Mouse (Mus musculus) midbrain, embryonic 11.5 days (tissue): ENCODE data around the gene Ddx47. TPM values are rescaled to one million over a fixed set of nuclear protein-coding genes. Genes with fewer than 3 reads are reported as not detected.
A peak's percentile ranks its signal among the peaks of the same experiment; 100 is the strongest.

ENCODE experiments used
- ATAC-seq: fragments of 200-750 bp; cut with Nextera tagmentation; 2 replicates; pipeline ENCODE4 v1.8.0; 2017; ENCODE audit warnings: moderate TSS enrichment, moderate library complexity; ENCODE audit not compliant: low FRiP score
- DNase-seq: peaks from one replicate; pipeline ENCODE4 v3.0.0; 2015; ENCODE audit warnings: low spot score; ENCODE audit errors: missing footprints
- H3K27ac ChIP-seq: fragments of 300-500 bp; sonication (generic); 2 replicates; pipeline ENCODE4 v1.5.1; 2014; ENCODE audit warnings: low read depth, low read length
- H3K27me3 ChIP-seq: fragments of 300-500 bp; sonication (generic); 2 replicates; pipeline ENCODE4 v1.6.1; 2014; ENCODE audit warnings: mild to moderate bottlenecking, low read length, moderate library complexity, mixed read lengths; ENCODE audit not compliant: control insufficient read depth, insufficient read depth
- H3K36me3 ChIP-seq: fragments of 300-500 bp; sonication (generic); 2 replicates; pipeline ENCODE4 v1.6.1; 2014; ENCODE audit warnings: mild to moderate bottlenecking, low read length, moderate library complexity, mixed read lengths; ENCODE audit not compliant: control insufficient read depth, insufficient read depth
- H3K4me1 ChIP-seq: fragments of 300-500 bp; sonication (generic); 2 replicates; pipeline ENCODE4 v1.6.1; 2014; ENCODE audit warnings: low read length; ENCODE audit not compliant: control insufficient read depth, insufficient read depth
- H3K4me2 ChIP-seq: fragments of 300-500 bp; sonication (generic); 2 replicates; pipeline ENCODE4 v1.6.1; 2014; ENCODE audit warnings: mild to moderate bottlenecking, moderate library complexity
- H3K4me3 ChIP-seq: fragments of 300-500 bp; sonication (generic); 2 replicates; pipeline ENCODE4 v1.5.1; 2014; ENCODE audit warnings: low read depth, low read length
- H3K9ac ChIP-seq: fragments of 300-500 bp; sonication (generic); 2 replicates; pipeline ENCODE4 v1.6.1; 2014; ENCODE audit warnings: low read length
- H3K9me3 ChIP-seq: fragments of 300-500 bp; sonication (generic); 2 replicates; pipeline ENCODE4 v1.6.1; 2016; ENCODE audit warnings: low read length; ENCODE audit not compliant: control insufficient read depth
- WGBS: fragments of 180-500 bp; shearing (Covaris S2); extraction: QIAGEN DNeasy Blood & Tissue Kit; methylation state at CpG from one replicate; pipeline ENCODE4 v1.1.7; 2014; 5-methylcytosine and 5-hydroxymethylcytosine counted together
- polyA plus RNA-seq: library from polyadenylated mRNA; unstranded; fragments of >200 nt; fragmentation: Nextera tagmentation; extraction: Ambion mirVana; gene quantifications from 2 replicates; pipeline ENCODE4 v1.2.1, GENCODE M21; 2014

The Ddx47 gene
- polyA plus RNA-seq, 1 experiment from 2014 or later: 103 TPM

GRCm38 (mm10) chr6:134998076-134998475 lies 13.3 kb upstream of the Ddx47 start:
- no peak for DNase-seq
- WGBS: 89% methylated on average over 8 of the region's 8 CpGs

DNA sequence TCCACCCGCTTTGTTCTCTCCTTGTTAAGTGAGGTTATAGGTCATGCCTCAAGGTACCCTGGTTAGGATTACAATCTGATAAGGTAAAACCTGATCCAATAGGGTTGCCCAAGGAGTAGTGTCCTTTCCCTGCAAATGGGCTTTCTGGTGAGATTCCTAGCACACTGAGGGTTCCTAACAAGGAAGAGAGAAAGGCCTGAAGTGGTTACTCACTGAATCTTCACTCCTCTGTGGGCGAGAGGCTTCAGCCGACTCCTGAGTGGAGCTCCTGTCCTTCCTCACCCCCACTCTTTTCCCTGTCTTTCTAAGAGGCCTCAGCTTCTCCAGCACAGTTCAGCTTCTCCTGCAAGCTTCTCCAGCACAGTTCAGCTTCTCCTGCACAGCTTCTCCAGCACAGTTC lies 12.6 kb upstream of the Ddx47 start:
- 82% methylated on average over 3 of the region's 3 CpGs for WGBS
- Histone ChIP-seq H3K4me1 (no peaks in the 10 kb centered on the region), H3K36me3 (no peaks in the 10 kb centered on the region), H3K27me3 (no peaks in the 10 kb centered on the region), H3K9ac (no peak overlapping the region), H3K9me3 (no peaks in the 10 kb centered on the region), H3K27ac (no peak overlapping the region), H3K4me3 (no peak overlapping the region), H3K4me2 (no peak overlapping the region)
- DNase-seq: no peak
- ATAC-seq: no peak

More at GRCm38 (mm10) chr6:134998076-134998475, 13.3 kb upstream of the Ddx47 start:
- Histone ChIP-seq H3K4me2 (no peak overlapping the region), H3K4me3 (no peak overlapping the region), H3K4me1 (no peaks in the 10 kb centered on the region), H3K27ac (no peak overlapping the region), H3K9ac (no peak overlapping the region), H3K27me3 (no peaks in the 10 kb centered on the region), H3K36me3 (no peaks in the 10 kb centered on the region), H3K9me3 (no peaks in the 10 kb centered on the region)
- ATAC-seq: no peak

DNA sequence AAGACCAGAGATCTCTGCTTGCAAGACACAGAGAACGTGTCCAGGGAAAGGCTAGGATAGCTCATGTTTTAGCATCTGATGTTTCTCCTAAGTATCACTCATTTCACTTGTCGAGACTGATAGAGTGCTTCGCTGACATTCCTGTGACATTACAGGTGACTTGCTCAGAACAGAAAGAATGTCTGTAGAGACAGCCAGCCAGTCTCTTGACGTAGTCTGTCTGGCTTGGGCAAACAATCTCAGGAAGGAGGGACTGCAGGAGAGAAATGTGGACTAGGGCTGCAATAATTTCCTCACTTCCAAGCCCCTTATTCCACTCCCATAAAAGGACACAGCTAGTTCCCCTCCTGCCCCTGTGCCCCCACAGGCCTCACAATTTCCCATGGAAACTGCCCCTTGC lies 11.1 kb upstream of the Ddx47 start:
- Histone ChIP-seq H3K4me1 (no peaks in the 10 kb centered on the region), H3K4me2 (no peak overlapping the region), H3K9ac (no peak overlapping the region), H3K27ac (no peak overlapping the region), H3K27me3 (no peaks in the 10 kb centered on the region), H3K4me3 (no peak overlapping the region), H3K9me3 (no peaks in the 10 kb centered on the region), H3K36me3 (no peaks in the 10 kb centered on the region)
- ATAC-seq (no peak), DNase-seq (no peak)
- 85% methylated on average over 4 of the region's 4 CpGs for WGBS

DNA sequence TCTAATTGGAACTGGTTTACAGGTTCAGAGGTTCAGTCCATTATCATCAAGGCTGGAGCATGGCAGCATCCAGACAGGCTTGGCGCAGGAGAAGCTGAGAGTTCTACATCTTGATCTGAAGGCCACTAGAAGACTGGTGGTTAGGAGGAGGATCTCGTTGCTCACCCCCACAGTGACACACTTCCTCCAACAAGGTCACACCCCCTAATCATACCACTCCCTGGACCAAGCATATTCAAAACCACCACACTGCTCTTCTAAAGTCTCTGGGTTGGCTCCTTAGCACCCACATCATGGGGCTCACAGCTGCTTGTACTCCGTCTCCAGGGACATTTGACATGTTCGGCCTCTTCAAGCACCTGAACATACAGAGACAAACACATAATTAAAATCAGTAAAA lies 9.4 kb upstream of the Ddx47 start:
- Histone ChIP-seq H3K27ac (no peak overlapping the region), H3K4me1 (no peaks in the 10 kb centered on the region), H3K4me3 (no peak overlapping the region), H3K27me3 (no peaks in the 10 kb centered on the region), H3K36me3 (no peaks in the 10 kb centered on the region), H3K4me2 (no peak overlapping the region), H3K9me3 (no peaks in the 10 kb centered on the region), H3K9ac (no peak overlapping the region)
- DNase-seq (no peak), ATAC-seq (no peak)
- 92% methylated on average over 4 of the region's 4 CpGs for WGBS

GRCm38 (mm10) chr6:135006372-135006771 lies 5.0 kb upstream of the Ddx47 start:
- ATAC-seq (no peak), DNase-seq (no peak)
- no peak overlapping the region for H3K4me3 ChIP-seq
- no peak overlapping the region for H3K27ac ChIP-seq
- no peaks in the 10 kb centered on the region for H3K27me3 ChIP-seq
- no peaks in the 10 kb centered on the region for H3K4me1 ChIP-seq
- H3K9ac ChIP-seq: no peak overlapping the region
- H3K4me2 ChIP-seq: no peak overlapping the region
- H3K9me3 ChIP-seq: no peaks in the 10 kb centered on the region
- H3K36me3 ChIP-seq: no peaks in the 10 kb centered on the region
- WGBS: 96% methylated on average over 4 of the region's 4 CpGs

- peak overlapping the region; percentile 87 for H3K9ac ChIP-seq
- H3K4me3 ChIP-seq: peak overlapping the region; percentile 84
- H3K4me2 ChIP-seq: peak overlapping the region; percentile 87
- no peak for DNase-seq
- 1% methylated on average over 14 of the region's 14 CpGs for WGBS
- H3K27ac ChIP-seq: no peak overlapping the region
- no peaks in the 10 kb centered on the region for H3K27me3 ChIP-seq
- H3K36me3 ChIP-seq: peaks cover 3% of the 10 kb centered on the region; the same call in 1 of the 2 replicates
- ATAC-seq: peak; percentile 74
- H3K9me3 ChIP-seq: no peaks in the 10 kb centered on the region
- H3K4me1 ChIP-seq: peaks cover 6% of the 10 kb centered on the region
These were observed 313 bp downstream of the Ddx47 start for GRCm38 (mm10) chr6:135011734-135012116.

DNA sequence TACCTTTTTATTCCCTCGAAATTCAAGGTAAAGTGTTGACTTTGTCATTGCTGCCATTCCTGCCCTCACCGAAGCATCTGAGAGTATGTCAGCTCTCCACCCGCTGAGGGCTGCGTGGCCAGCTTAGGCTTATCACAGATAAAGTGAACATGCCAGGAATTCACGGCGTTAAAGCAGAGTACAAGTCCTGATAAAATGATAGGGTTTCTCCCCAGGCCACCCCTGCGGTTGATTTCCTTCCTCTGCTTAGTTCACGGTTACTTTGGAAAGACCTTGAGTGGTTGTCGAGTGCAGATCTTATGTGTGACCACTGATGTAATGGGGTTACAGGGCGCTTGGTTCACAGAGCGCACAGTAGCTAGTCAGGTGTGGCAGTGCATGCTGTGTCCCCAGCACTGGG lies 5.8 kb downstream of the Ddx47 start:
- no peak overlapping the region for H3K9ac ChIP-seq
- DNase-seq (no peak), ATAC-seq (no peak)
- H3K4me1 ChIP-seq: peaks cover 3% of the 10 kb centered on the region
- no peak overlapping the region for H3K27ac ChIP-seq
- no peaks in the 10 kb centered on the region for H3K27me3 ChIP-seq
- 93% methylated on average over 11 of the region's 11 CpGs for WGBS
- peaks cover 45% of the 10 kb centered on the region for H3K36me3 ChIP-seq
- no peaks in the 10 kb centered on the region for H3K9me3 ChIP-seq
- no peak overlapping the region for H3K4me2 ChIP-seq
- no peak overlapping the region for H3K4me3 ChIP-seq

DNA sequence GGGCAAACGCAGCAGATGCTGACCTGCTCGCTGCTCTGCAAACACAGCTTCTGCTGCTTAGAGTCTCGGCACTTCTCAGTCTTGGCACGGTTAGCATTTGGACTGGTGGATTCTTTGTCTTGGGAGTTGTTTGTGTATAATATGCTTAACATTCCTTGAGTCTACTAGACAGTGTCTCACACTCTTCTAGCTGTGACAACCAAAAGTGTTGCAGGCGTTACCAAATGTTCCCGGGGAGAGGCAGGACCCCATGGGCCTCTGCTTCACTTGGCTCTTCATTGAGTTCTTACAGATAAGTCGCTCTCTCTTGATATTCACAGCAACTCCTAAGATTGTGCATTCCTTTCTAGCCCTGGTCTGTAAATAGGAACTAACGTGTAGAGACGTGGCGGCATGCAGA lies 8.2 kb downstream of the Ddx47 start:
- H3K9me3 ChIP-seq: no peaks in the 10 kb centered on the region
- DNase-seq (no peak), ATAC-seq (no peak)
- H3K36me3 ChIP-seq: peaks cover 56% of the 10 kb centered on the region
- H3K4me1 ChIP-seq: no peaks in the 10 kb centered on the region
- WGBS: 92% methylated on average over 10 of the region's 10 CpGs
- H3K27me3 ChIP-seq: no peaks in the 10 kb centered on the region
- H3K4me2 ChIP-seq: no peak overlapping the region
- H3K27ac ChIP-seq: no peak overlapping the region
- H3K4me3 ChIP-seq: no peak overlapping the region
- no peak overlapping the region for H3K9ac ChIP-seq

GRCm38 (mm10) chr6:135021633-135022032 lies 10.2 kb downstream of the Ddx47 start:
- ATAC-seq (no peak), DNase-seq (no peak)
- Histone ChIP-seq H3K4me2 (no peak overlapping the region), H3K27ac (no peak overlapping the region), H3K4me1 (no peaks in the 10 kb centered on the region), H3K27me3 (no peaks in the 10 kb centered on the region), H3K9ac (no peak overlapping the region), H3K36me3 (peaks cover 54% of the 10 kb centered on the region), H3K4me3 (no peak overlapping the region), H3K9me3 (no peaks in the 10 kb centered on the region)
- WGBS: 95% methylated on average over 3 of the region's 3 CpGs

GRCm38 (mm10) chr6:135023379-135023778 lies 12.0 kb downstream of the Ddx47 start:
- DNase-seq: no peak
- no peaks in the 10 kb centered on the region for H3K9me3 ChIP-seq
- H3K27me3 ChIP-seq: no peaks in the 10 kb centered on the region
- H3K36me3 ChIP-seq: peaks cover 37% of the 10 kb centered on the region
- no peak overlapping the region for H3K4me3 ChIP-seq
- WGBS: 95% methylated on average over 14 of the region's 14 CpGs
- no peak overlapping the region for H3K27ac ChIP-seq
- no peaks in the 10 kb centered on the region for H3K4me1 ChIP-seq
- H3K4me2 ChIP-seq: no peak overlapping the region
- no peak overlapping the region for H3K9ac ChIP-seq
- ATAC-seq: no peak
